Mouse (Mus musculus) spleen, embryonic (tissue): ENCODE results near the gene 4930562C15Rik.
"Not testable (repeated sequence)": the region's sequence is repeated elsewhere in the genome, so short reads cannot be mapped to it uniquely, and the experiment has no call there.

Experiments
- CTCF ChIA-PET: fragments of 350-600 bp; sonication (Branson Sonifier 250); formaldehyde crosslinking; loops from one replicate; lab custom pipeline; 2022; lab: Charles Lee

4930562C15Rik gene

GRCm38 (mm10) chr16:4835191-4835590, at the start of gene 4930562C15Rik:
Gene 4930562C15Rik (plus strand): TSS chr16:4835416.
- CTCF ChIA-PET: interaction anchor here (0.8 kb wide), 1 partner anchor 19 kb away, joined by 3 read pairs; no protein-coding TSS in a partner anchor

GRCm38 (mm10) chr16:4785706-4786105, 49.5 kb upstream of the 4930562C15Rik start:
- CTCF ChIA-PET: no interaction called here

GRCm38 (mm10) chr16:4788176-4788575, 47.0 kb upstream of the 4930562C15Rik start:
- CTCF ChIA-PET: no interaction called here

GRCm38 (mm10) chr16:4789311-4789768, 45.9 kb upstream of the 4930562C15Rik start:
- CTCF ChIA-PET: no interaction called here

GRCm38 (mm10) chr16:4789810-4790559, 45.2 kb upstream of the 4930562C15Rik start, which contains the start of gene Cdip1:
Gene Cdip1 (minus strand): TSS chr16:4790292.
- CTCF ChIA-PET: interaction anchor here (0.6 kb wide), 1 partner anchor 14 kb away, joined by 4 read pairs; no protein-coding TSS in a partner anchor

GRCm38 (mm10) chr16:4791332-4791731, 43.9 kb upstream of the 4930562C15Rik start:
- CTCF ChIA-PET: no interaction called here

- CTCF ChIA-PET: no interaction called here
Observed at GRCm38 (mm10) chr16:4796631-4797030, 38.6 kb upstream of the 4930562C15Rik start.

- CTCF ChIA-PET: no interaction called here
Observed at GRCm38 (mm10) chr16:4818349-4818748, 16.9 kb upstream of the 4930562C15Rik start.

GRCm38 (mm10) chr16:4824466-4824865, 10.8 kb upstream of the 4930562C15Rik start:
- CTCF ChIA-PET: not testable (repeated sequence)

- CTCF ChIA-PET: no interaction called here
Observed at GRCm38 (mm10) chr16:4827639-4828038, 7.6 kb upstream of the 4930562C15Rik start.

- CTCF ChIA-PET: no interaction called here
Observed at GRCm38 (mm10) chr16:4829271-4829900, 5.8 kb upstream of the 4930562C15Rik start.

GRCm38 (mm10) chr16:4831650-4832419, 3.4 kb upstream of the 4930562C15Rik start:
- CTCF ChIA-PET: interaction anchor here (0.6 kb wide), 1 partner anchor 15 kb away, joined by 3 read pairs; no protein-coding TSS in a partner anchor

- CTCF ChIA-PET: no interaction called here
Observed at GRCm38 (mm10) chr16:4833858-4834257, 1.4 kb upstream of the 4930562C15Rik start.

- CTCF ChIA-PET: interaction anchor here (0.6 kb wide), 1 partner anchor 10 kb away, joined by 4 read pairs; no protein-coding TSS in a partner anchor
Observed at GRCm38 (mm10) chr16:4837631-4838030, 2.4 kb downstream of the 4930562C15Rik start.

GRCm38 (mm10) chr16:4839552-4839951, 4.3 kb downstream of the 4930562C15Rik start:
- CTCF ChIA-PET: no interaction called here

GRCm38 (mm10) chr16:4840231-4840630, 5.0 kb downstream of the 4930562C15Rik start:
- CTCF ChIA-PET: no interaction called here

- CTCF ChIA-PET: interaction anchor here (0.6 to 0.7 kb wide), 2 partner anchors 9 to 15 kb away, joined by 3 to 4 read pairs; no protein-coding TSS in a partner anchor
Observed at GRCm38 (mm10) chr16:4847041-4847440, 11.8 kb downstream of the 4930562C15Rik start.

- CTCF ChIA-PET: interaction anchor here (0.7 kb wide), 1 partner anchor 256 kb away, joined by 4 read pairs; no protein-coding TSS in a partner anchor
Observed at GRCm38 (mm10) chr16:4848090-4848489, 12.9 kb downstream of the 4930562C15Rik start.

- CTCF ChIA-PET: interaction anchor here (0.5 kb wide), 1 partner anchor 11 kb away, joined by 6 read pairs; no protein-coding TSS in a partner anchor
Observed at GRCm38 (mm10) chr16:4850361-4850760, 15.1 kb downstream of the 4930562C15Rik start.

GRCm38 (mm10) chr16:4850938-4851628, 15.9 kb downstream of the 4930562C15Rik start:
- CTCF ChIA-PET: no interaction called here
